Mouse (Mus musculus) thymus, postnatal 14 days (tissue): ENCODE results near the gene Lsm2.
A peak's percentile ranks its signal among the peaks of the same experiment; 100 is the strongest.
"Not testable (repeated sequence)": the region's sequence is repeated elsewhere in the genome, so short reads cannot be mapped to it uniquely, and the experiment has no call there.

Source experiments
- DNase-seq: peaks from one replicate; pipeline ENCODE4 v3.0.0; 2021

Gene Lsm2

GRCm38 (mm10) chr17:34995192-34995591, 13.5 kb downstream of the Lsm2 start:
- not testable (repeated sequence) for DNase-seq

GRCm38 (mm10) chr17:34995927-34996326, 14.3 kb downstream of the Lsm2 start:
- DNase-seq, result not testable (repeated sequence)

DNA sequence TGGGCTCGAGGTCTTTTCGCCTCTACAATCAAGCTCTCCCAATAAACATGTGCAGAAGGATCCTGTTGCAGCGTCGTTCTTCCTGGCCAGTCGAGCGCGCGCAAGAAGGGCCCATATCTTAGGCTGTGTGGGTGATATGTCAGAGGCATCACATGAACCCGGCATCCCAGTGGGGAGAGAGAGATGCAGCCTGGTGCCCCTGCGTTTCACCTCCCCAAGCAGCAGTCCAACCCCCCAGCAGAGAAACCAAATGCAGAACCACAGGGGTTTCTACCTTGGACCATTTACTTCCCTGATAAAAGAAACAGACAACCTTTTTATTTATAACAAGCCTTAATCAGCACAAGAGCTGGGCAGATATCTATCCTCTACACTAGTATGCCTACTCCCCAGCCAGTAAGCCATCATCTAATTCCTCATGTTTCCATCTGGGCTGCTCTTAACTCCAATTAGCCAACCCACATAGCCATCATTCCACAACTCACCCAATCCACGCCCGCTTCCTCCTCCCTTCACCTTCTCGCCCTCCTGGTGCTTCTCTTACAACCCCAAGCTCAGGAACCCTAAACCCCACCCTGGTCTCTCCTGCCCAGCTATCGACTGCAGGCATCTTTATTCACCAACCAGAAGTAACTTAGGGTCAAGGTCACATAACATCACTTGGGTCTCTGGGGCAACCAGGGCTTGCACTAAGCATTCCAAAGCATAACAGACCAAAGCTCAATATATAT, 14.9 kb downstream of the Lsm2 start:
- no peak for DNase-seq

DNA sequence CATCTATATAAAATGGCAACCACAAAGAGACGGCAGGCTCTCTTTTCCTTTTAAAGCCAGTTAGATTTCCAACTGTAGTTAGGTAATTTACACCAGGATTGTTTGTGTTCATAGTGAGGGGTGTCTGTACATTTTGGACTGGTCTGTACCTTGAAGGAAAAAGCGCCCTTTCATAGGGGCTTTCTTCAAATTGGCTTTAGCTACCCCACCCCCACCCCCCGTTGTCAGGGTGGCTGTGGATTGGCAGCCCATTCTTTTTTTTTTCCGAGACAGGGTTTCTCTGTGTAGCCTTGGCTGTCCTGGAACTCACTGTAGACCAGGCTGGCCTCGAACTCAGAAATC, 15.5 kb downstream of the Lsm2 start:
- no peak for DNase-seq

DNA sequence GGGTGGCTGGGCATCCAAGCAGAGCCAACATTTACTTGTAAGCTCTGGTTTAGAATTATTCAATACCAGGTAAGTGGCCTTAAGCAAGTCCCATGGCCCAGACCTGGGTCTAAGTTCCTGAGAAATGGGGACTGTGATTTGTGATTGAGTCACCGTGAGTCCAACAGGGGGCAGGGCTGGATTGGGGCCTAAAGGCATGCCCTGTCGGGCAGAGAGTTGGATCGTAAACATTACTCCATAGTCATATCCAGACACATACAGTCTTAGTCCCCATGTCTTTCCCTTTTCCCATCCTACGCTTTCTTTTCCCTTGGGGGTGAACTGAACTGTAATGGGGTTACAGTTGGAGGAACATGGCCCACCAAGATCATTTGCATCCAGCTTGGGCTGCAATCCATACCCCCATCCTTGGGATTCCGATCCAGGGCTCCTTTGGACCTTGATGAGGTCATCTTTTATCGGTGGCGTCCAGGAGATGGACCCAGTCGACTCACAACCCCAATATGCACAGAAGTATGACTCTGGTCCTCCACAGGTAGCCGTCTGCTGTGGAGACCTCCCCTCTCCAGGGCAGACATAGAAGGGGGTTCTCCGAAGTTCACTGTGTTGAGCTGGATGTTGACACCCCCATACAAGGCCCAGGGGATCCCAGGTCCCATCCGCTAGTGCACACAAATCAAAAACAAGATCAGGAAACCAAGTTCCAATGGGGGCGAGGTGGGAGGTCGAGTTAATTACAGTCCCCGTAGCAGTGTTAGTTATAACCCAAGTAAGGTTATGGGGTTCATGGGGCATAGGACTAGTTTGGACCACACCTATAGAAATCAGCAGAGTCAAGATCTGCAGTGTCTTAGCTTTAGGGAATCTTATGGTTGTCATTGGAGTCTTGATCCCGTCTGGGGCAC, 17.1 kb downstream of the Lsm2 start:
- no peak for DNase-seq

DNA sequence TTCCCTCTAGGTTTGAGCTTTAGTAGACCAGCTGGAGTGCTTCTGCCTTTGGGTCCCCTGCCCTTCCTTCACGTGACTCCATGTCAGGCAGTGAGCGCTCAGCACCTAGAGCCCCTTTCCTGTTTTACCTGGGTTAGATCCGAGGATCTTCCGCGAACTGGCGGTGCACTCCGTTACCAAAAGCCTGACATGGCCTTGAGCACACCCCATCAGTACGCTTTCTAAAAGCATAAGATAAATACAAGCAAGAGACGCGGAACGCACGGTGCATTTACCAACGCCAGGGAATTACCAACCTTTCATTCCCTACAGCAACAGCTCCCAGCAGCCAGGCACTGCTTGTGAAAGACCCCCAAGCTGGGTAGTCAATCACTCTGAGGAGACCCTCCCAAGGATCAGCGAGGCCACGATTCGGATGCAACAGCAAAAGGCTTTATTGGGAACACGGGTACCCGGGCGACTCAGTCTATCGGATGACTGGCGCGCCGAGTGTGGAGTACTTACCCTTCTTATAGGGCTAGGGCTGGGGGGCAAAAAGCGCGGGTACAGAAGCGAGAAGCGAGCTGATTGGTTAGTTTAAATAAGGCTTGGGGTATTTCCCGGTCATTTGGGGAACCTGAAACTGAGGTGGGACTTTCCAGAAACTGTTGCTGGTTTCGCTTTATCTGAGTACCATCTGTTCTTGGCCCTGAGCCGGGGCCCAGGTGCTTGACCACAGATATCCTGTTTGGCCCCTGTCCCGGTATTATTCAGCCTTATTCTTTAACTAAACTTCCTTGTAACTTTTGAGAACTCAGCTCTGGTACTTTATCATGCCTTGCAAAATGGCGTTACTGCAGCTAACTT, 18.4 kb downstream of the Lsm2 start:
- DNase-seq, result peak; percentile 49

DNA sequence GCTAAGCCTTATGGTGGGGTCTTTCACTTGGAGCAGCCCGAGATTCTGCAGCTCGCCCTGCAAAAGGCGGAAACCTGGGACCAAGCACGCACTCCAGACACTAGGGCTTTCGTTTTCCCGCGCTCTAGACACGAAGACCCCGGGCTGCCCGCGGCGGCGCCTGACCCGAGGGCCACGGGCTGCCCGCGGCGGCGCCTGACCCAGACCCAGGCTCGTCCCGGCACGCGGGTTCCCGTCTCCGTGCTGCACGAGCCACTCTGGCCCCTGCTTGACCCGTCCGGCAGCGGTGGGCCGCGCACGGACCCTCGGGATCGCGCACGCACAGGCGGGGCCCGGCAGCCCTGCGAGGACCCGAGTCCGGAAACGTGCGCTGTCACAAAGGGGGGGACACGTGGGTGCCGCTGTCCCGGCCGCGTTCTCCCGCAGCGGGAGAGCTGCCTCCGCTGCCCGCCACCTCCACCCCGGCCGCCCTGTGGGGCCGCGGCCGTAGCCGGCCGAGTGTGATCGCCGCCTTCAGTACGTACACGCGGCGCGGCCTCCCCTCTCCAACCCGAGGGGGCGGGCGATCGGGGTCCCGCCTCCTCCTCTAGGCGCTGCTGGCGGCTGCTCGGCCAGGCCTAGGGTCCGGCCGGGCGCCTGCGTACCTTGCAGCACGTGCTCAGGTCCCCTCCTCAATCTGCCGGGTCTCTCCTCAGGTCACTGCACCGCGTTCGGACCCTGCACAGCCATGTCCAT, 19.2 kb downstream of the Lsm2 start, which contains the start of gene Vars:
Gene Vars, plus strand, starts transcription at position 271 of the 735 bp plus-strand sequence.
- peak; percentile 82 for DNase-seq

DNA sequence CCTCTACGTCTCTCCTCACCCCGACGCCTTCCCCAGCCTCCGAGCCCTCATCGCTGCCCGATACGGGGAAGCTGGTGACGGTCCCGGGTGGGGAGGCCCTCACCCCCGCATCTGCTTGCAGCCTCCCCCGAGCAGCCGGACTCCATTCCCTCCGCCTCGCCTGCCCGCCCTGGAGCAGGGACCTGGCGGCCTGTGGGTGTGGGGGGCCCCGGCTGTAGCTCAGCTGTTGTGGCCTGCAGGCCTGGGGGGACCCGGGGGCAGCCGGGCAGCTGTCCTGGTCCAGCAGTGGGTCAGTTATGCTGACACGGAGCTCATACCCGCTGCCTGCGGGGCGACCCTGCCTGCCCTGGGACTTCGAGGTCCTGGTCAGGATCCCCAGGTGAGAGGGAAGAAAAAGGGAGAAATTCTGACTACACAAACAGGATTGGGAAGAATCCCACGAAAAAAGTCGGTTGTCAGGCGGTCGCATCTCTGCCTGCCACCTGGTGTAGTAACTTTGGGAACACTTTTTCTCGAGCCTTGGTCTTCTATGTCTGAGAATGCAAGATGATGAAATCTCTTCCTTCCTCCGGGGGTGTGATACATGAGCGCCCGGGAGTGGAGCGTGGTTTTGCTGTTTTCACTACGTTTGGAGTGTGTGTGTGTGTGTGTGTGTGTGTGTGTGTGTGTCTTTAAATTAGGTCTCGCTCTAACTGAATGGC, 19.9 kb downstream of the Lsm2 start:
- DNase-seq, result peak; percentile 34

DNA sequence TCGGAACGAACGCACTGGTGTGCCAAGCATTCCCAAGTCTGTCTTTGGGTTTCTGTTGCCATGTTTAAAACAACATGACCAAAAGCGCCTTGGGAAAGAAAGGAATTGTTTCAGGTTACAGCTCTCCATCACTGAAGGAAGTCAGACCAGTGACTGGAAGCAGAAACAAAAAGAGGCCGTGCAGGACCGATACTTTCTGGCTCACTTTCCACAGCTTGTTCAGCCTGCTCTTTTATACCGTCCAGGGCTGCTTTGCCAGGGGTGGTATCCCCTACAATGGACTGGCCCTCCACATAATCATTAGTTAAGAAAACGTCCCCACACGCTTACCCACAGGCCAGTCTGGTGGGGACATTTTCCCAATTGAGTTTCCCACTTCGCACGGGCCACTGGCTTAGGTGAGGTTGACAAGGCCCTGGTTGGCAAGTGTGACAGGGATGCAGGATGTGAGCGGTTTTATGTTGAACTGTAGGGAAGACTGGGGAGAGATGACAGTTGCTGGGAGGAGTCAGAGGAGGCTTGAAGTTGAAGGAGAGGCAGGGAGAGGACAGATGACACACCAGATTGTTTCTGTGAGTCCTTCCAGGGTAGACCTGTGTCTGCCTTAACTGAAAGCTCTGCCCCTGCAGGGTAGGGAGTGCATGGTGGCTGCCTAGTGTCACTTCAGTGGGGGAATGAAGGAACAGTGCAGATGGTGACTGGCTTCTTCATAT, 20.6 kb downstream of the Lsm2 start:
- no peak for DNase-seq

DNA sequence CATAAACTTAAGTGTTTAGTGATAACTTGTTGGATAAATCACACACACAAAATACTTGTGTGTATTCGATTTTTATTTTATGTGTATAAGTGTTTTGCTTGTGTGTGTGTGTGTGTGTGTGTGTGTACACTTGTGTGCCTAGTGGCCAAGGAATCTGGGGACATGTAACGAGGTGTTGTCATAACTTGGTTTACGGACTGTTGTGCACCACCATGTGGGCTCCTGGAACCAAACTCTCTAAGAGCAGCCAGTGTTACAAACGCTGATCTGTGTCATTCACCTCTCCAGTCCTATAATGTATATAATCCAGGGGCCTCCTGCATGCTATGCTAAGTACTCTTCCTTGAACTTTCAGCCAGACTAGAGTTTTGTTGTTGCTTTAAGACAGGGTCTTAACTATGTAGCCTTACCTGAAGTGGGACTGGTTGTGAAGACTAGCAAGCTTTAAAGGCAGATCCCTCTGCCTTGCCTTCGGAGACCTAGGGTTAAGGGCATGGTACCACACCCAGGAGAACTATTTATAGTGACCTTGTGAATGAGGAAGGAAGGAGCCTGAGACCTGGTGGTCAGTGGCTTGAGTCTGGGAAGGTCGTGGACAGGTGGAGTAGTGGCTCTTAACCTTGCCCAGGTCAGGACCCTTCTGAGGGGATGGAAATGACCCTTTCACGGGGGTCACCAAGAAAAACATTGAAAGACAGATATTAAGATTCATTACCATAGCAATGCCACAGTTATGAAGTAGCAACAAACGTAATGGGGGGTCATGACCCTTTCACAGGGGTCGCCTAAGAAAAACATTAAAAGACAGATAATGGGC, 21.6 kb downstream of the Lsm2 start:
- DNase-seq, result no peak

GRCm38 (mm10) chr17:35004075-35004717, 22.5 kb downstream of the Lsm2 start:
- DNase-seq, result no peak

DNA sequence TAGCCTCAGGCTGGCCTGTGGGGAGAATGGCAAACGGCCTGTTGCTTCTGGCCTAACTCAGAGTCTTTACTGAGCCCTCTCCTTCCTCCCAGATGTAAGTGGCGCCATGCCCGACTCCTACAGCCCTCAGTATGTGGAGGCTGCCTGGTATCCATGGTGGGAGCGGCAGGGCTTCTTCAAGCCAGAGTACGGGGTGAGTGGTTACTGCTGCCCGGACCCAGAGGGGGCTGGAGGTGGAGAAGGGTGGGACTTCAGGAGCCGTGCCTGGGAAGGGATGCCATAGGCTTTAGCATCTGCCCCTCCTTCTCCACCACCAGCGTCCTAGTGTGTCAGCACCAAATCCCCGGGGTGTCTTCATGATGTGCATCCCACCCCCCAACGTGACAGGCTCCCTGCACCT, 23.5 kb downstream of the Lsm2 start:
- no peak for DNase-seq

DNA sequence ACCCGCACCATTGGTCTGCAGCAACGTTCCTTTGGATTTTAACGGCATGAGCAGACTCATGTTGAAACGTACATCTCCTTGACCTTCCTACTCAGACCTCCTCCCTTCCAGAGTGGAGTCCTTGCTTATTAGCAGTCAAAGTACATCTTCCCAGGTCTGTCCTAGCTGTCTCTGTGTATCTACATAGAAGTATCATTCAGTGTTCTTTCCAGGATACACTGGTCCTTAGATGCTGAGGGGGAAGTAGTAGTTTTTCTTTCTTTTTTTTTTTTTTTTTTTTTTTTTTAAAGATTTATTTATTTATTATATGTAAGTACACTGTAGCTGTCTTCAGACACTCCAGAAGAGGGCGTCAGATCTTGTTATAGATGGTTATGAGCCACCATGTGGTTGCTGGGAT, 24.2 kb downstream of the Lsm2 start:
- not testable (repeated sequence) for DNase-seq

DNA sequence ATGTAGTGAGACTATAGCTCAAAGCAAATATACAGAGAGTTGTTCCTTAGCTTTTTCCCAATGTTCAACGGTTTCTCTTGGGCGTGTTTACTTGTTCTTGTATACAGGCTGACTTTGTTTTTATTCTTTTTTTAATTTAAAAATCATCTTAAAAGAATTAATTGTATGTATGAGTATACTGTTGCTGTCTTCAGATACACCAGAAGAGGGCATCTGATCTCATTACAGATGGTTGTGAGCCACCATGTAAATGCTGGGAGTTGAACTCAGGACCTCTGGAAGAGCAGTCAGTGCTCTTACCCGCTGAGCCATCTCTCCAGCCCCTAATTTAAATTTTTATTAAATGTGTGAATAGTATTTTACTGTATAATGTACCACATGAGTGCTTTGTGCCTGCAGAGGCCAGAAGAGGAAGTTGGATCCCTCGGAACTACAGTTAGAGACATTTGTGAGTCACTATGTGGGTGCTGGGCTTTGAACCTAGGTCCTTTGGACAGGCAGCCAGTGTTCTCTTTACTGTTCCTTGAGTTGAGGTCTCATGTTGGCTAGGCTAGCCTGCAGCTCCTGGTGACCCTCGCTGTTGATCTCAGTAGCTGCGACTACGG, 25.8 kb downstream of the Lsm2 start:
- DNase-seq, result no peak

GRCm38 (mm10) chr17:35009586-35009985, 27.9 kb downstream of the Lsm2 start:
- no peak for DNase-seq

DNA sequence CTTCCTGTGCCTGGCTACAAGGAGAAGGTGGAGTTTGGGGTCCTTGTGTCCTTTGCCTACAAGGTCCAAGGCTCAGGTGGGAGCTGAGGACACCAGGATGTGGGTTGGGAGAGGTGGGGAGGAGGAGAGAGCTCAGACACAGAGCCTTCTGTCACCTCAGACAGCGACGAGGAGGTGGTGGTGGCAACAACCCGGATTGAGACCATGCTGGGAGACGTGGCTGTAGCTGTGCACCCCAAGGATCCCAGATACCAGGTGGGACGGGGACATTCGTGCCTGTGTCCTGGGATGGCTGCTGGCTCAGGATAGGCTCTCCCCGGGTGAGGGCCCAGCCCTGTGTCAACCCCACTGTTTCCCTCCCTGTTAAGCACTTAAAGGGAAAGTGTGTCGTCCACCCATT, 29.8 kb downstream of the Lsm2 start:
- peak; percentile 2 for DNase-seq

DNA sequence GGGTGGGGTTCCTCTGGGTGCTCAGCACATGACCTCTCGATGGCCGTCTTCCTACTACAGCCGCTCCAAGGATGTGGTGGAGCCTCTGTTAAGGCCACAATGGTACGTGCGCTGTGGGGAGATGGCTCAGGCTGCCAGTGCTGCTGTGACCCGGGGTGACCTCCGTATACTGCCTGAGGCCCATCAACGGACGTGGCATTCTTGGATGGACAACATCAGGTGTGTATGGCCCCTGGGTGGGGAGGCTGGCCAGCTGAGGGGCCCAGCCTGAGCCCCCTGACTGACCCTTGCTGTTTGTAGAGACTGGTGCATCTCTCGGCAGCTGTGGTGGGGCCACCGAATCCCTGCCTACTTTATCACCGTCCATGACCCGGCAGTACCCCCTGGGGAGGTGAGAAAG, 30.8 kb downstream of the Lsm2 start:
- no peak for DNase-seq

GRCm38 (mm10) chr17:35013221-35013620, 31.6 kb downstream of the Lsm2 start:
- no peak for DNase-seq

GRCm38 (mm10) chr17:35015296-35015695, 33.6 kb downstream of the Lsm2 start:
- no peak for DNase-seq
